Mouse (Mus musculus): ENCODE results near the gene Srrt. TPM values are rescaled to one million over a fixed set of nuclear protein-coding genes. Genes with fewer than 3 reads are reported as not detected.

The Srrt gene
- 10 to 100 TPM; 58.1 to 93.2 TPM for total RNA-seq (2021)
- long read RNA-seq, experiment 1, transcript Srrt-201 (20 exons, 3,024 nt), result major isoform, 13 of 46 reads
- long read RNA-seq, experiment 1, transcript Srrt-212 (20 exons, 2,988 nt), result minor isoform, 7 of 46 reads
- long read RNA-seq, experiment 1, partial matches to known transcripts, result 13 of 46 reads
- long read RNA-seq, experiment 1, other reads (novel, unspliced or antisense), result 11 of 46 reads
- long read RNA-seq, experiment 2, transcript Srrt-212 (20 exons, 2,988 nt), result minor isoform, 5 of 49 reads
- long read RNA-seq, experiment 2, transcript Srrt-201 (20 exons, 3,024 nt), result major isoform, 23 of 49 reads
- long read RNA-seq, experiment 2, partial matches to known transcripts, result 16 of 49 reads
- long read RNA-seq, experiment 2, other reads (novel, unspliced or antisense), result 4 of 49 reads

- peak; percentile 89 for DNase-seq
Measured at GRCm38 (mm10) chr5:137307071-137307912, at the start of gene Srrt. TSS of gene Srrt (minus strand) at chr5:137307674.

GRCm38 (mm10) chr5:137354091-137354490, 46.6 kb upstream of the Srrt start:
- no peak for DNase-seq

GRCm38 (mm10) chr5:137352011-137352975, 44.8 kb upstream of the Srrt start:
- DNase-seq, result no peak

GRCm38 (mm10) chr5:137351394-137351793, 43.9 kb upstream of the Srrt start:
- DNase-seq, result no peak

- no peak for DNase-seq
Measured at GRCm38 (mm10) chr5:137351058-137351380, 43.5 kb upstream of the Srrt start.

- no peak for DNase-seq
Measured at GRCm38 (mm10) chr5:137350205-137351057, 43.0 kb upstream of the Srrt start.

GRCm38 (mm10) chr5:137349384-137350204, 42.1 kb upstream of the Srrt start, which contains the start of gene Ephb4:
TSS of gene Ephb4 (plus strand) at chr5:137350109.
- peak; percentile 85 for DNase-seq

GRCm38 (mm10) chr5:137348482-137349383, 41.3 kb upstream of the Srrt start:
- peak; percentile 49 for DNase-seq

GRCm38 (mm10) chr5:137347856-137348255, 40.4 kb upstream of the Srrt start:
- no peak for DNase-seq

GRCm38 (mm10) chr5:137346983-137347382, 39.5 kb upstream of the Srrt start:
- no peak for DNase-seq

GRCm38 (mm10) chr5:137346388-137346787, 38.9 kb upstream of the Srrt start:
- no peak for DNase-seq

- DNase-seq, result no peak
Measured at GRCm38 (mm10) chr5:137345821-137346220, 38.3 kb upstream of the Srrt start.

- no peak for DNase-seq
Measured at GRCm38 (mm10) chr5:137343869-137344268, 36.4 kb upstream of the Srrt start.

GRCm38 (mm10) chr5:137343412-137343811, 35.9 kb upstream of the Srrt start:
- no peak for DNase-seq

- DNase-seq, result no peak
Measured at GRCm38 (mm10) chr5:137342407-137343012, 35.0 kb upstream of the Srrt start.

- DNase-seq, result no peak
Measured at GRCm38 (mm10) chr5:137340222-137340621, 32.7 kb upstream of the Srrt start.

- peak; percentile 33 for DNase-seq
Measured at GRCm38 (mm10) chr5:137339290-137339979, 32.0 kb upstream of the Srrt start.
